Mouse (Mus musculus) heart, postnatal 0 days (tissue): ENCODE measurements around the gene Mast4.

ENCODE experiments used
- CTCF ChIP-seq: IDR thresholded peaks from 2 replicates; pipeline ENCODE4 v1.5.1; 2016; ENCODE audit warnings: antibody characterized with exemption, control low read depth, low read depth
- EP300 ChIP-seq: IDR thresholded peaks from 2 replicates; pipeline ENCODE4 v1.6.1; 2016; ENCODE audit warnings: antibody characterized with exemption, low read depth

- TF ChIP-seq CTCF, result no peak
- TF ChIP-seq EP300, result no peak
Measured at GRCm38 (mm10) chr13:103203376-103203895, 130.9 kb downstream of the Mast4 start.
